Mouse (Mus musculus) thymus, adult 2 months (tissue): ENCODE measurements around the gene Clrn2. TPM values are rescaled to one million over a fixed set of nuclear protein-coding genes. Genes with fewer than 3 reads are reported as not detected.

Experiments
- DNase-seq: peaks from one replicate; pipeline ENCODE4 v3.0.0; 2021
- H3K27ac ChIP-seq: fragments of 200-500 bp; 2 replicates; pipeline ENCODE4 v1.5.1; 2012; ENCODE audit warnings: low read length, control low read depth; ENCODE audit not compliant: control insufficient read depth, insufficient read depth
- H3K27me3 ChIP-seq: fragments of 200-500 bp; 2 replicates; pipeline ENCODE4 v1.6.1; 2012; ENCODE audit warnings: mild to moderate bottlenecking, low read length, moderate library complexity, mixed read lengths; ENCODE audit not compliant: control insufficient read depth, insufficient read depth
- H3K36me3 ChIP-seq: fragments of 200-500 bp; 2 replicates; pipeline ENCODE4 v1.6.1; 2012; ENCODE audit warnings: mild to moderate bottlenecking, low read length, moderate library complexity; ENCODE audit not compliant: control insufficient read depth, insufficient read depth
- H3K4me1 ChIP-seq: fragments of 200-500 bp; replicated peaks from 2 replicates; pipeline ENCODE4 v1.6.1; 2012; ENCODE audit warnings: low read length; ENCODE audit not compliant: control insufficient read depth, insufficient read depth
- H3K4me3 ChIP-seq: fragments of 200-500 bp; 2 replicates; pipeline ENCODE4 v1.5.1; 2012; ENCODE audit warnings: mild to moderate bottlenecking, low read length, control low read depth, moderate library complexity; ENCODE audit not compliant: control insufficient read depth, insufficient read depth
- CTCF ChIP-seq: fragments of 200-500 bp; IDR thresholded peaks from 2 replicates; pipeline ENCODE4 v1.5.1; 2012; ENCODE audit warnings: mild to moderate bottlenecking, control low read depth, low read length, moderate library complexity, borderline replicate concordance; ENCODE audit not compliant: control insufficient read depth, poor library complexity, insufficient read depth; ENCODE audit errors: extremely low read depth
- POLR2A ChIP-seq: fragments of 200-500 bp; IDR thresholded peaks from 2 replicates; pipeline ENCODE4 v1.6.1; 2012; ENCODE audit warnings: mild to moderate bottlenecking, low read length, control low read depth, moderate library complexity; ENCODE audit not compliant: control insufficient read depth, poor library complexity, insufficient read depth; ENCODE audit errors: extremely low read depth
- WGBS: fragments of 180-500 bp; shearing (Covaris S2); methylation state at CpG from one replicate; pipeline ENCODE4 v1.1.7; 2018; 5-methylcytosine and 5-hydroxymethylcytosine counted together
- polyA plus RNA-seq: library from polyadenylated mRNA; depleted of rRNA; stranded (reverse); fragments of >200 nt; gene quantifications from 2 replicates; pipeline ENCODE4 v1.2.3, GENCODE M21; 2012; rRNA removed

Clrn2 gene
- not detected in 2 replicates for polyA plus RNA-seq

DNA sequence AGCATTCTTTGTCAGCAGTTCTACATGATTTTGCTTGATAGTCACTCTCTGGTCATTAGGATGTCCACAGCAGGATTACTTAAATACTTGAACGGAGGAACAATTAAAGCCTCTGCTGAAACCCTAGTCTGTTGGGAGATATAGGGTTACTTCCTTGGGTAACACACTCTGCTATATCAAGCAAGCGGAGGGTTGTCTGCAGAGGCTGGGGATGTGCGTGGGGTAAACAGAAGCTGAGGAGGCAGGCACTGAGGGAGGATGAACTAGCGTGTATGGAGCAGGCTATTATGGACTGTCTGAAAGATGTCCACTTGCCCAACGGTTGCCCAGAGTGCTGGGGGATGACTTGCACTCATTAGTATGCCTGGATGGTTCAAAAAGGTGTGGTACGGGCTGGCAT is at the start of gene Clrn2:
Clrn2 (plus strand) TSS at position 301 of the 400 bp plus-strand sequence.
- H3K36me3 ChIP-seq, result no peaks in the 10 kb centered on the region
- H3K27ac ChIP-seq, result no peak within 1 kb of the TSS
- H3K4me1 ChIP-seq, result peaks cover 9% of the 10 kb centered on the region
- TF ChIP-seq POLR2A (no peak), CTCF (no peak)
- no peak within 1 kb of the TSS for H3K4me3 ChIP-seq
- DNase-seq, result no peak
- no peaks in the 10 kb centered on the region for H3K27me3 ChIP-seq
- whole genome bisulfite sequencing, result 78% methylated on average over 6 of the region's 6 CpGs

DNA sequence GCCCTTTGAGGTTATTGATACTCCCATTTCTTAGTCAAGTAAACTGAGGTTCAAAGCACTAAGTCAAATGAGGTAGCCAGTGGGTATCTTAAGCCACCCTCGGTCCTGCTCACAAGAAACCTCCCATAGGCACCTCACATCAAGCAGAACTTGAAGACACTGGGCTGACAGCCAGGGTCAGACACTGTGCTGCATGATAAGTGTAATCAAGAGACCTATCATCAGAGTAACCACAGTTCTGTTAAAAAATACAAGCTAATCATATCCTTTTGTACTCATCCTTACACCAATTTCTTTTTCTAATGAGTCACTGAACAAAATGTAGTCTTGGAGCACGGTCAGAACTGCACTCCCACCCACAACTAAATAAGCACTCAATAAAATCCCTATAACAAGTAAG is 47.4 kb upstream of the Clrn2 start:
- no peak for TF ChIP-seq POLR2A
- TF ChIP-seq CTCF, result no peak
- DNase-seq, result no peak
- H3K4me3 ChIP-seq, result no peak overlapping the region
- no peaks in the 10 kb centered on the region for H3K27me3 ChIP-seq
- WGBS, result 83% methylated on average over 2 of the region's 2 CpGs
- no peaks in the 10 kb centered on the region for H3K4me1 ChIP-seq
- no peaks in the 10 kb centered on the region for H3K36me3 ChIP-seq
- no peak overlapping the region for H3K27ac ChIP-seq

- Histone ChIP-seq H3K4me1 (no peaks in the 10 kb centered on the region), H3K36me3 (no peaks in the 10 kb centered on the region), H3K4me3 (no peak overlapping the region), H3K27ac (no peak overlapping the region), H3K27me3 (no peaks in the 10 kb centered on the region)
- WGBS, result 91% methylated on average over 3 of the region's 3 CpGs
- DNase-seq, result no peak
- TF ChIP-seq CTCF (no peak), POLR2A (no peak)
These were observed 37.1 kb upstream of the Clrn2 start for GRCm38 (mm10) chr5:45416478-45416877.

GRCm38 (mm10) chr5:45417859-45418443 is 35.6 kb upstream of the Clrn2 start:
- 57% methylated on average over 3 of the region's 3 CpGs for whole genome bisulfite sequencing
- H3K4me1 ChIP-seq, result no peaks in the 10 kb centered on the region
- no peak overlapping the region for H3K27ac ChIP-seq
- TF ChIP-seq CTCF (no peak), POLR2A (no peak)
- H3K27me3 ChIP-seq, result no peaks in the 10 kb centered on the region
- H3K4me3 ChIP-seq, result no peak overlapping the region
- DNase-seq, result no peak
- no peaks in the 10 kb centered on the region for H3K36me3 ChIP-seq

GRCm38 (mm10) chr5:45419841-45420638 is 33.5 kb upstream of the Clrn2 start:
- Histone ChIP-seq H3K4me1 (no peaks in the 10 kb centered on the region), H3K36me3 (no peaks in the 10 kb centered on the region), H3K27ac (no peak overlapping the region), H3K4me3 (no peak overlapping the region), H3K27me3 (no peaks in the 10 kb centered on the region)
- 87% methylated on average over 10 of the region's 10 CpGs for WGBS
- no peak for TF ChIP-seq POLR2A
- peak; percentile 39; the same call in 1 of the 2 replicates for TF ChIP-seq CTCF
- peak; percentile 28 for DNase-seq

- Histone ChIP-seq H3K4me1 (no peaks in the 10 kb centered on the region), H3K4me3 (no peak overlapping the region), H3K27me3 (no peaks in the 10 kb centered on the region), H3K36me3 (no peaks in the 10 kb centered on the region), H3K27ac (no peak overlapping the region)
- WGBS, result 89% methylated on average over 12 of the region's 12 CpGs
- no peak for DNase-seq
- no peak for TF ChIP-seq POLR2A
- TF ChIP-seq CTCF, result no peak
These were observed 31.4 kb upstream of the Clrn2 start for GRCm38 (mm10) chr5:45421881-45422844.
